Mouse (Mus musculus) intestine, embryonic 15.5 days (tissue): ENCODE measurements around the gene Lrrc8d. TPM values are rescaled to one million over a fixed set of nuclear protein-coding genes. Genes with fewer than 3 reads are reported as not detected.

Source experiments
- ATAC-seq: fragments of 200-750 bp; cut with Nextera tagmentation; 2 replicates; pipeline ENCODE4 v1.8.0; 2017; ENCODE audit warnings: moderate TSS enrichment, moderate library complexity
- H3K27ac ChIP-seq: fragments of 300-500 bp; sonication (generic); 2 replicates; pipeline ENCODE4 v1.5.1; 2015; ENCODE audit warnings: mild to moderate bottlenecking, inconsistent platforms
- H3K27me3 ChIP-seq: fragments of 300-500 bp; sonication (generic); replicated peaks from 2 replicates; pipeline ENCODE4 v1.6.1; 2015; ENCODE audit warnings: inconsistent platforms
- H3K36me3 ChIP-seq: fragments of 300-500 bp; sonication (generic); 2 replicates; pipeline ENCODE4 v1.6.1; 2015; ENCODE audit warnings: inconsistent platforms
- H3K4me1 ChIP-seq: fragments of 300-500 bp; sonication (generic); replicated peaks from 2 replicates; pipeline ENCODE4 v1.6.1; 2015; ENCODE audit warnings: inconsistent platforms
- H3K4me2 ChIP-seq: fragments of 300-500 bp; sonication (generic); replicated peaks from 2 replicates; pipeline ENCODE4 v1.6.1; 2015; ENCODE audit warnings: mild to moderate bottlenecking, inconsistent platforms
- H3K4me3 ChIP-seq: fragments of 300-500 bp; sonication (generic); replicated peaks from 2 replicates; pipeline ENCODE4 v1.5.1; 2015; ENCODE audit warnings: inconsistent platforms
- H3K9ac ChIP-seq: fragments of 300-500 bp; sonication (generic); 2 replicates; pipeline ENCODE4 v1.6.1; 2015; ENCODE audit warnings: inconsistent platforms
- H3K9me3 ChIP-seq: fragments of 300-500 bp; sonication (generic); 2 replicates; pipeline ENCODE4 v1.6.1; 2016; ENCODE audit warnings: inconsistent platforms
- WGBS: fragments of 180-500 bp; shearing (Covaris S2); methylation state at CpG from one replicate; pipeline ENCODE4 v1.1.7; 2015; 5-methylcytosine and 5-hydroxymethylcytosine counted together
- polyA plus RNA-seq: library from polyadenylated mRNA; unstranded; fragments of >200 nt; fragmentation: Nextera tagmentation; extraction: Ambion mirVana; gene quantifications from 2 replicates; pipeline ENCODE4 v1.2.1, GENCODE M21; 2015

Gene Lrrc8d
- polyA plus RNA-seq, 1 experiment from 2014 or later, result 16.2 TPM

DNA sequence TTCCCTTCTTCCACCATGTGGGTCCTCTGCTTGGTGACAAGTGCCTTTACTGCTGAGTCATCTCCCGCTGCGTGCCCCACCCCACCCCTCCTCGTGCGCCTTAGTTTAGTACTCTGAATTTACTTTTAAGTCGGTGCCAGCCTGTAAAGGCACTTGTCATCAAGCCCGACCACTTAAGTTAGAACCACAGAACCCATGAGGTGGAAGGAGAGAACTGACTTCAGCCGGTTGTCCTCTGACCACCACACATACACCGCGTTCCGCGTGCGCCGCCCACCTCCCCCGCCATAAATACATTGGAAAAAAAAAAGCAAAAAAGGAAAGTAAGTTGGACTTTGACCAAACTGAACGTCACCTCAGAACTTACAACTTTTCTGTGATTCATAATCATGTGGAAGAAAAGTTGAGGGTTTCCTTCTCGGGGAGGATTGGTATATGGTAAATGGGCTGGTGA is 31.4 kb downstream of the Lrrc8d start:
- H3K9ac ChIP-seq, result no peak overlapping the region
- 20% methylated on average over 16 of the region's 16 CpGs for WGBS
- H3K4me2 ChIP-seq, result peak overlapping the region; percentile 97
- no peak overlapping the region for H3K27ac ChIP-seq
- H3K4me1 ChIP-seq, result peaks cover 8% of the 10 kb centered on the region
- peak overlapping the region; percentile 57 for H3K4me3 ChIP-seq
- no peaks in the 10 kb centered on the region for H3K27me3 ChIP-seq
- no peaks in the 10 kb centered on the region for H3K36me3 ChIP-seq
- no peaks in the 10 kb centered on the region for H3K9me3 ChIP-seq
- peak; percentile 71 for ATAC-seq

DNA sequence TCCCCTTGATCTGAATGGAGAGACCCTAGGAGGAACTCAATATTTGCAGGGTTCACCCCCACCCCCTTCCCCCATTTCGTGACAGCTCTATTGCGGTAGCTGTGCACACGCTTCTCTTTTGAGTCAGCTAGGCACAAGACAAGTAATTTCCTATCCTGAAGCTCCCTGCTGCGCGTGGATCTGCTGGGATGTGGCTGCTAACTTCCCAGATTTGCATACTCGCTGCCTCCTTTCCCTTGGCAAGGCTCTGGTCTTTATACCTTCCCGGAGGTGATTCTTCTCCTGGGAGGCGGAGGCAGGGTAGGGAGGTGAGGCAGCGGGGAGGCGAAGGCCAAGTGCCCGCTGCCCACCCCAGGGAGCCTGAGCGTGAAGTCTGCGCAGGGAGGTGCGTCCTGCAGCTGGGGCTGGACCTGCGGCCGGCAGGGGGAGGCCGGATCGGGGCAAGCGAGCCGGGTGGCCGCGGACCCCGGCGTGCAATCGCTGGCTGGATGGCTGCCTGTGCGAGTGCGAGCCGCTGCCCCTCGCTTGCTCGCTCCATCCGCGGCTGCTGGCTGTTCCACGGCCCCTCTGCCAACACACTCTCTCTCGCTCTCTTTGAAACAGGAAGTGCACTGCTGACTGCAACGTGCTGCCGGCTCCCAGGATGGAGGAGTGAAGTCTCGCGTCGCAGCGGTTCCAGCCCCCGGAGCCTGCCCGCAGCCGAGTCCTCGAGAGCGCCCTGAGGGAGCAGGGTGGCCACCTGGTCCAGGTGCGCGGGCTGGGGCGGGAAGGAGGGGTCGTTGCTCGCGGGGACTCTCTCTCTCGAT is 32.1 kb downstream of the Lrrc8d start:
- Histone ChIP-seq H3K9me3 (no peaks in the 10 kb centered on the region), H3K4me2 (peak overlapping the region; percentile 97), H3K27ac (peak overlapping the region; percentile 73), H3K36me3 (no peaks in the 10 kb centered on the region), H3K27me3 (no peaks in the 10 kb centered on the region), H3K4me1 (peaks cover 8% of the 10 kb centered on the region), H3K4me3 (peak overlapping the region; percentile 57), H3K9ac (peak overlapping the region; percentile 54)
- peak; percentile 82 for ATAC-seq
- 6% methylated on average over 52 of the region's 52 CpGs for WGBS

DNA sequence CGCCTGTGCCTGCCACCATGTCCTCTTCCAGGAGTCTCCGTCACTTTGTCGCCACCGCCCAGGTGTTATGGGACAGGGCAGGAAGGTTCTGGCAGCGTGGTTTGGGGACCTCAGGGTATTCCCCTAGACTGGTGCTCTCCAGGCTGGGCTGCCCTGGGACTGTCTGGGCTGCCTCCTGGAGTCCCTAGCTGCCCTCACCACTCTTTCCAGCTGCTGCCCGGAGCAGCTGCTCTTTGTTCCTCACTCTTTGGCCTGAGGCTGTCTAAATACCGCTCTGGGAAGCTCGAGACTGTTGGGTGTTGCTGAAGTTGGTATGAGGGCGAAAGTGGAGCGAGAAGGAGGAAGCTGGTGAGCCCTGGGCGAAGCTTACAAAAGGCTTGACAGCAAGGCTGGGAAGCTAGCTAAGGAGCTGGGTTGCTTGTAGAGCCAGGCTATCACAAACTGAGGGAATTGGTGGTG is 32.7 kb downstream of the Lrrc8d start:
- H3K36me3 ChIP-seq, result no peaks in the 10 kb centered on the region
- H3K4me2 ChIP-seq, result peak overlapping the region; percentile 97
- WGBS, result 39% methylated on average over 11 of the region's 11 CpGs
- peak overlapping the region; percentile 57 for H3K4me3 ChIP-seq
- H3K27ac ChIP-seq, result peak overlapping the region; percentile 73; the same call in 1 of the 2 replicates
- no peaks in the 10 kb centered on the region for H3K9me3 ChIP-seq
- H3K4me1 ChIP-seq, result peaks cover 8% of the 10 kb centered on the region
- peak overlapping the region; percentile 54 for H3K9ac ChIP-seq
- ATAC-seq, result peak; percentile 52
- H3K27me3 ChIP-seq, result no peaks in the 10 kb centered on the region

DNA sequence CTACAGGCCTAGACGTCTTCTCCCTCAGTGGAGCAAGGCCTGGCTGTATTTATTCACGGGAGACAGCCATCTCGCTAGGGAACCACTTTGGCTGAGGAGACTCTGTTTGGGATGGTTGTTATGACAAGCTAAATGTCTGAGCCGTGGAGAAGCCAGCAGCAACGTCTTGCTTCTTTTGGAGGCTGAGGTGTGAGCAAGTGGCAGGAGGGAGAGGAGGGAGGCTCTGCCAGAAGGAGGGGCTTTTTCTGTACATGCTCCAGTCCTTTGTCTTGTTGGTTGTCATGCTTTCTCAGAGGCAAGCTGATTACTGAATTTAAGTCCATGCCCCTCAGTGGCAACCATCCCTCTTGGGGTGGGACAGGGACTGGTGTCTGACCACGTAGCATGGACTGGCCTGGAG is 33.5 kb downstream of the Lrrc8d start:
- Histone ChIP-seq H3K9ac (no peak overlapping the region), H3K4me2 (0 out of 2 replicates have a peak overlapping the region, but pooled peaks have one; percentile 97), H3K36me3 (no peaks in the 10 kb centered on the region), H3K9me3 (no peaks in the 10 kb centered on the region), H3K4me1 (peaks cover 8% of the 10 kb centered on the region), H3K4me3 (no peak overlapping the region), H3K27ac (no peak overlapping the region), H3K27me3 (no peaks in the 10 kb centered on the region)
- WGBS, result 73% methylated on average over 6 of the region's 6 CpGs
- no peak for ATAC-seq

DNA sequence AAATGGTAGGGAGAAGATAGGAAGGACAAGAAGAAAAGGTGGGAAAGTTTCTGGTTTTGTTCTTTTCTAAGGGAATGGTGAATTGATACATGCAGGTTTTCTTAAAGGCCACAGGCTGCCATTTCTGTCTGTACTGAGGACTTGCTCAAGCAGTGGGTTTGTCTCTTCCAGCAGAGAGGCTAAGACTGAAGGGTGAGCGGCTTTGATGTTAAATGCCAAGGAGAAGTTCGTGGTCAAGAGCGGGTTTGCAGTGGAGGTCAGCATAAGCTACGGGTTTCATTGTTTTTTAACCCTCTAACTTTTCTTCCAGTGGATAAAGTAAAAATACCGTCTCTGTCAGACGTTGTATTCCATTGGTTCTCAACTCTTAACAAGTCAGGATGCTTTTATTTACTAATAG is 36.6 kb downstream of the Lrrc8d start:
- Histone ChIP-seq H3K4me3 (no peak overlapping the region), H3K9me3 (no peaks in the 10 kb centered on the region), H3K36me3 (no peaks in the 10 kb centered on the region), H3K9ac (no peak overlapping the region), H3K4me1 (peaks cover 7% of the 10 kb centered on the region), H3K27me3 (no peaks in the 10 kb centered on the region), H3K27ac (no peak overlapping the region), H3K4me2 (no peak overlapping the region)
- ATAC-seq, result no peak
- WGBS, result 91% methylated on average over 6 of the region's 6 CpGs

DNA sequence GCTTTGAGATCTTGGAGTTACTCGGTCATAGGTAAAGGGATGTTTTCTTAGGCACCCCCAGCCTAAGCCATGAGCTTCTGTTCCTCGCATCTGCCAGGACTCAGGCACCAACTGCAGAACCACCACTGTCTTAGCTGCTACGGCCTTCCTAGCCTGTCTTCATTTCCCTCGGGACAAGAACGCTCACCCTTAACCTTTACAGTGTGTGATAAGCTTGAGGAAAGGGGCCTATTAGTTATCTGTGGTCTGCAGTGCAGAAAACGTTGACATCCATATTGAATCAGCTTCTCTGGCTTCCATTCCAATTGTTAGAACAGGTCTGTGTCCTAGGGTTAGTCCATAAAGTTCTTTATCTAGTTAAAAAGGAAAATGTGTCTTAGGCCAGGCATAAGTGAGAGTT is 37.4 kb downstream of the Lrrc8d start:
- WGBS, result 65% methylated on average over 6 of the region's 6 CpGs
- H3K4me1 ChIP-seq, result peaks cover 7% of the 10 kb centered on the region

DNA sequence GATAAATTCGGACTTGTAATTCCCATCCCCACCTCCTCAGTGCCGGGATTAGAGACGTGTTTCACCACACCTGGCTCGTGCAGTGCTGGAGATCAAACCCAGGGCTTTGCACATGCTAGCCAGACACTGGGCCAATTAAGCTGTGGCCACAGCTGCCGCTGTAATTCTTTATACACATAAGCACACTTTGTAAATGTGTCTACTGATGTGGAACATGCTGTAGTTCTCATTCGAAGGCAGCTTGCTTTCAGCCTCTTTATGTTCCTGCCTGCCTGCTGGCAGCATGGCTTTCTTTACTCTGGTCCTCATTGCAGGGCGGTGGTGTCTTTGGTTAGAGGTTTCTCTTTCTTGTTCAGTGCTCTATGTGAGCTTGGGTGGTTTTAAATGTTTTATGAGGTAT is 40.7 kb downstream of the Lrrc8d start:
- Histone ChIP-seq H3K27me3 (no peaks in the 10 kb centered on the region), H3K9me3 (no peaks in the 10 kb centered on the region), H3K36me3 (no peaks in the 10 kb centered on the region), H3K27ac (no peak overlapping the region), H3K9ac (no peak overlapping the region), H3K4me1 (peaks cover 9% of the 10 kb centered on the region; the same call in 1 of the 2 replicates), H3K4me2 (no peak overlapping the region), H3K4me3 (no peak overlapping the region)
- ATAC-seq, result no peak
- 77% methylated on average over 7 of the region's 7 CpGs for WGBS

More for the DNA sequence above, 37.4 kb downstream of the Lrrc8d start:
- Histone ChIP-seq H3K27ac (no peak overlapping the region), H3K4me2 (no peak overlapping the region), H3K27me3 (no peaks in the 10 kb centered on the region), H3K4me3 (no peak overlapping the region), H3K9ac (no peak overlapping the region), H3K9me3 (no peaks in the 10 kb centered on the region), H3K36me3 (no peaks in the 10 kb centered on the region)
- no peak for ATAC-seq

DNA sequence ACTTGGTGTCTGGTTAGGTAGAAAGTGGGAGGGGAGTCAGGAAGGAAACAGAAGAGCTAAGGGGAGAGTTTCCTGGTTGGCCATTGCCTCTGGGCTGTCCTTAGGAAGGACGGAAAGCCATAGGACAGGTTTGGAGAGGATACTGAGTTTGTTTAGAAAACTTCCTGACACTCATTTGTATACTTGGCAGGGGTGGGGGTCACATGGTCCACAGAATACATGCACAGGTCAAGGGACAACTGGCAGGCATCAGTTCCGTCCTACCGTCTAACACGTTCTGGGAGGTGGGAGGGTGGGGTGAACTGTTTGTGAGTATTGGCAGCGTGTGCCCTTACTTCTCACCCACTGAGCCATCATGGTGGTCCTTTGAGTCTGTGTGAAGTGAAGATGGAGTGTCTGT is 42.9 kb downstream of the Lrrc8d start:
- Histone ChIP-seq H3K36me3 (no peaks in the 10 kb centered on the region), H3K4me1 (peaks cover 9% of the 10 kb centered on the region; the same call in 1 of the 2 replicates), H3K9ac (no peak overlapping the region), H3K27me3 (no peaks in the 10 kb centered on the region), H3K27ac (no peak overlapping the region), H3K4me2 (no peak overlapping the region), H3K9me3 (no peaks in the 10 kb centered on the region), H3K4me3 (no peak overlapping the region)
- 79% methylated on average over 5 of the region's 5 CpGs for WGBS
- no peak for ATAC-seq

DNA sequence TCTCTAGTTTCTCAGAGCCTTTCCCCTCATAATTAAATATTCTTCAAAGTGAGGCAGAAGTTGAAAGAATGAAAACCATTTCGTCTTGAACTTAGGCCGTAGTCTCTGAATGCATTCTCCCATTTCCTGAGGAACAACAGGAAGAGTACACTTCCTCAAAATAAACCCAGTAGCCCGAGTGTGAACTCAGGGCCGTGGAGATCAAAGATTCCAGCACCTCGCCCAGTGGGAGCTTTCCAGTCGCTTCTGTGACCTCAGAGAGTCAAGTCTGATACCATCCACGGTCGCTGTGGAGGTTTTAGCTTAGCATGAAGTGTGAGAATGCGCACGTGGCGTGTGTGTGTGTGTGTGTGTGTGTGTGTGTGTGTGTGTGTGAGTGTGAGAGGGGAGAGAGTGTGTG is 45.6 kb downstream of the Lrrc8d start:
- H3K36me3 ChIP-seq, result no peaks in the 10 kb centered on the region
- 63% methylated on average over 11 of the region's 11 CpGs for WGBS
- no peak overlapping the region for H3K27ac ChIP-seq
- no peak for ATAC-seq
- H3K4me3 ChIP-seq, result no peak overlapping the region
- no peaks in the 10 kb centered on the region for H3K9me3 ChIP-seq
- H3K9ac ChIP-seq, result no peak overlapping the region
- H3K4me1 ChIP-seq, result peaks cover 7% of the 10 kb centered on the region; the same call in 1 of the 2 replicates
- no peaks in the 10 kb centered on the region for H3K27me3 ChIP-seq
- H3K4me2 ChIP-seq, result no peak overlapping the region

DNA sequence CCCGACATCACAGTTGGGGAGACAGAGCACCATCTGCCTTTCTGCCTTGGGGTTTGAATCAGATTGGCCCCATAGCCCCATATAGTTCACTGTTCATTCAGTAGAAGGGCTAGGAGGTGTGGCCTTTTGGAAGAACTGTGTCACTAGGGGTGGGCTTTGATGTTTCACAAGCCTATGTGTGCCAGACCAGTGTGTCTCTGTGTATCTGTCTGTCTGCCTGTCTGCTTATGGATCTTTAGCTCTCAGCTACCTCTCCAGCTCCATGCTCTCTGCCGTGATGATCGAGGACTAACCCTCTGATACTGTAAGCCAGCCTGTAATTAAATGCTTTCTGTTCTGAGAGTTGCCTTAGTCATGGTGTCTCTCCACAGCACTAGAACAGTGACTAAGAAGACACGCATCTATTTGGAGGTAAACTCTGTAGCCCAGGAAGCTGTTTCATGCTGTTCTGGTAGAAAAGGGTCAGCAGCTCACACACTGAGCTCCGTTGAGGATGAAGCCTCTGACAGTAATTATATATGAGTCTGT is 46.2 kb downstream of the Lrrc8d start:
- WGBS, result 81% methylated on average over 5 of the region's 5 CpGs
- Histone ChIP-seq H3K4me2 (no peak overlapping the region), H3K9ac (no peak overlapping the region), H3K27me3 (no peaks in the 10 kb centered on the region), H3K9me3 (no peaks in the 10 kb centered on the region), H3K27ac (no peak overlapping the region), H3K4me1 (peaks cover 7% of the 10 kb centered on the region; the same call in 1 of the 2 replicates), H3K4me3 (no peak overlapping the region), H3K36me3 (no peaks in the 10 kb centered on the region)
- ATAC-seq, result no peak

DNA sequence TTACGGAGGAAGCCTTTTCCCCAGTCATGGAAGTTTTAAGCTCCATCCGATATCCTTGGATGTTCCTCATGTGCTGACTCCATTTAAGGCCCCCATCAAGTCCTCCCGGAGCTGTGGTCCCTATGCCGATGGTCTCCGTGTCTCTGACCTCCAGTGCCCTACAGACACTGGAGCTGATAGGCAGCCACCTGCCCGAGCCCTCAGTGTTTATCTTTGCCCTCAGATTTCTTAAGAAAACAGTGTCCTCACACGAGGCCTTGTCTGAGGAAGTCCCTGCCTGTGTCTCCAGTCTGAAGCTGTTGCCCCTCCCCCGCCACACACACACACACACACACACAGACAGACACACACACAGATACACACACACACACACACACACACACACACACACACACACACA is 55.0 kb downstream of the Lrrc8d start:
- no peak overlapping the region for H3K4me2 ChIP-seq
- H3K27me3 ChIP-seq, result no peaks in the 10 kb centered on the region
- WGBS, result 35% methylated on average over 8 of the region's 8 CpGs
- H3K4me1 ChIP-seq, result peaks cover 12% of the 10 kb centered on the region; the same call in 1 of the 2 replicates
- no peak for ATAC-seq
- H3K9ac ChIP-seq, result no peak overlapping the region
- no peaks in the 10 kb centered on the region for H3K36me3 ChIP-seq
- no peak overlapping the region for H3K4me3 ChIP-seq
- H3K27ac ChIP-seq, result no peak overlapping the region
- no peaks in the 10 kb centered on the region for H3K9me3 ChIP-seq

DNA sequence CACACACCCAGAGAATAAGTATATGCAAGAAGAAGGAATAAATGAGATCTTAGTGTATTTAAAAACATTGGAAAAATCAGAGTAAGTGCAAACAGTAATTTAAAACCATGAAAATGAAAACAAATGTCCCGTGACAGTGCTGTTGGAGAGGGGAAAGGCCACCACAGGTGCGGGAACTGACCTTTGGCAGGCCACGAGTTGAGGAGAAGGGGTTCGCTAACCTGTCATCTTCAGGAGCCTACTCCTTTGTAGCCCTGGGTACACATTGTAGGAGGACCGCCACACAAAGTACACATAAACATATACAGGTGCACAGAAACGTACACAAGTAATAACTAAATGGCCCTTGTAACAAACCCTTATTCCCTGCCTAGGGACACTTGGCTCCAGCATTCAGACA is 55.7 kb downstream of the Lrrc8d start:
- no peak for ATAC-seq
- Histone ChIP-seq H3K27me3 (no peaks in the 10 kb centered on the region), H3K27ac (no peak overlapping the region), H3K9ac (no peak overlapping the region), H3K4me2 (no peak overlapping the region), H3K4me1 (peaks cover 12% of the 10 kb centered on the region; the same call in 1 of the 2 replicates), H3K9me3 (no peaks in the 10 kb centered on the region), H3K36me3 (no peaks in the 10 kb centered on the region), H3K4me3 (no peak overlapping the region)
- 68% methylated on average over 6 of the region's 6 CpGs for WGBS
